Mouse (Mus musculus) limb, embryonic 14.5 days (tissue): ENCODE results near the gene Ccdc86. TPM values are rescaled to one million over a fixed set of nuclear protein-coding genes. Genes with fewer than 3 reads are reported as not detected.

Experiments
- ATAC-seq: fragments of 200-750 bp; cut with Nextera tagmentation; 2 replicates; pipeline ENCODE4 v1.8.0; 2017; ENCODE audit warnings: low read depth, moderate number of reproducible peaks, moderate TSS enrichment; ENCODE audit not compliant: low FRiP score
- DNase-seq: peaks from one replicate; pipeline ENCODE4 v3.0.0-alpha.2; 2015; ENCODE audit warnings: low spot score
- H3K27ac ChIP-seq: fragments of 300-500 bp; sonication (generic); replicated peaks from 2 replicates; pipeline ENCODE4 v1.5.1; 2014; ENCODE audit warnings: low read depth, mild to moderate bottlenecking, low read length, moderate library complexity, mixed read lengths
- H3K27me3 ChIP-seq: fragments of 300-500 bp; sonication (generic); 2 replicates; pipeline ENCODE4 v1.6.1; 2014; ENCODE audit warnings: low read length, mixed read lengths; ENCODE audit not compliant: control insufficient read depth, insufficient read depth
- H3K36me3 ChIP-seq: fragments of 300-500 bp; sonication (generic); 2 replicates; pipeline ENCODE4 v1.6.1; 2014; ENCODE audit warnings: mild to moderate bottlenecking, low read length, moderate library complexity, mixed read lengths; ENCODE audit not compliant: control insufficient read depth, insufficient read depth
- H3K4me1 ChIP-seq: fragments of 300-500 bp; sonication (generic); 2 replicates; pipeline ENCODE4 v1.6.1; 2014; ENCODE audit warnings: antibody characterized with exemption, low read length, mixed read lengths; ENCODE audit not compliant: control insufficient read depth, insufficient read depth
- H3K4me2 ChIP-seq: fragments of 300-500 bp; sonication (generic); replicated peaks from 2 replicates; pipeline ENCODE4 v1.6.1; 2014; ENCODE audit warnings: low read depth, mild to moderate bottlenecking, low read length, moderate library complexity; ENCODE audit not compliant: severe bottlenecking
- H3K4me3 ChIP-seq: fragments of 300-500 bp; sonication (generic); replicated peaks from 2 replicates; pipeline ENCODE4 v1.5.1; 2014; ENCODE audit warnings: low read length
- H3K9ac ChIP-seq: fragments of 300-500 bp; sonication (generic); 2 replicates; pipeline ENCODE4 v1.6.1; 2014; ENCODE audit warnings: mild to moderate bottlenecking, low read depth, low read length, moderate library complexity; ENCODE audit not compliant: severe bottlenecking
- H3K9me3 ChIP-seq: fragments of 300-500 bp; sonication (generic); 2 replicates; pipeline ENCODE4 v1.6.1; 2016; ENCODE audit warnings: low read length; ENCODE audit not compliant: control insufficient read depth
- POLR2A ChIP-seq: fragments of 200-500 bp; IDR thresholded peaks from 2 replicates; pipeline ENCODE4 v1.8.0; 2012; ENCODE audit warnings: inconsistent platforms, mild to moderate bottlenecking, moderate library complexity, borderline replicate concordance; ENCODE audit not compliant: insufficient read depth, insufficient read length; ENCODE audit errors: extremely low read depth
- WGBS: fragments of 180-500 bp; shearing (Covaris S2); extraction: QIAGEN DNeasy Blood & Tissue Kit; methylation state at CpG from one replicate; pipeline ENCODE4 v1.1.7; 2014; 5-methylcytosine and 5-hydroxymethylcytosine counted together
- polyA plus RNA-seq, 2 experiments: library from polyadenylated mRNA; depleted of rRNA in 1 of 2; stranded (reverse) in 1 of 2; unstranded in 1 of 2; fragments of >200 nt; fragmentation: Nextera tagmentation in 1 of 2; extraction: Ambion mirVana in 1 of 2; gene quantifications; 2 replicates each; pipeline versions ENCODE4 v1.2.1 to v1.2.3; 2012 to 2014

Ccdc86 gene
- polyA plus RNA-seq, 2 experiments, result 10.3 to 22.4 TPM

GRCm38 (mm10) chr19:10920532-10920931 is 28.5 kb downstream of the Ccdc86 start, which contains the start of gene Zp1:
Gene Zp1, minus strand, starts transcription at chr19:10920632.
- H3K4me3 ChIP-seq, result no peak within 1 kb of the TSS
- no peak within 1 kb of the TSS for H3K27ac ChIP-seq
- no peak for DNase-seq
- H3K9me3 ChIP-seq, result no peaks in the 10 kb centered on the region
- no peak within 1 kb of the TSS for H3K4me2 ChIP-seq
- 65% methylated on average over 2 of the region's 2 CpGs for WGBS
- no peak for ATAC-seq
- H3K4me1 ChIP-seq, result 0 out of 2 replicates have a peak, but pooled peaks cover 4% of the 10 kb centered on the region
- no peaks in the 10 kb centered on the region for H3K27me3 ChIP-seq
- no peaks in the 10 kb centered on the region for H3K36me3 ChIP-seq
- no peak for TF ChIP-seq POLR2A
- no peak within 1 kb of the TSS for H3K9ac ChIP-seq

- Histone ChIP-seq H3K27ac (no peak overlapping the region), H3K27me3 (no peaks in the 10 kb centered on the region), H3K9me3 (no peaks in the 10 kb centered on the region), H3K4me3 (no peak overlapping the region), H3K4me2 (no peak overlapping the region), H3K4me1 (no peaks in the 10 kb centered on the region), H3K9ac (no peak overlapping the region), H3K36me3 (no peaks in the 10 kb centered on the region)
- no peak for ATAC-seq
- no peak for TF ChIP-seq POLR2A
- DNase-seq, result no peak
- WGBS, result 86% methylated on average over 10 of the region's 10 CpGs
These were observed 30.6 kb downstream of the Ccdc86 start for GRCm38 (mm10) chr19:10918321-10918991.

GRCm38 (mm10) chr19:10916506-10916905 is 32.6 kb downstream of the Ccdc86 start:
- Histone ChIP-seq H3K36me3 (no peaks in the 10 kb centered on the region), H3K9ac (no peak overlapping the region), H3K27ac (no peak overlapping the region), H3K27me3 (no peaks in the 10 kb centered on the region), H3K9me3 (no peaks in the 10 kb centered on the region), H3K4me1 (no peaks in the 10 kb centered on the region), H3K4me2 (no peak overlapping the region), H3K4me3 (no peak overlapping the region)
- DNase-seq, result no peak
- no peak for TF ChIP-seq POLR2A
- 62% methylated on average over 5 of the region's 5 CpGs for WGBS
- no peak for ATAC-seq

- TF ChIP-seq POLR2A, result no peak
- no peak overlapping the region for H3K9ac ChIP-seq
- no peaks in the 10 kb centered on the region for H3K9me3 ChIP-seq
- ATAC-seq (no peak), DNase-seq (no peak)
- peaks cover 4% of the 10 kb centered on the region; the same call in 1 of the 2 replicates for H3K4me1 ChIP-seq
- no peak overlapping the region for H3K27ac ChIP-seq
- 38% methylated on average over 2 of the region's 2 CpGs for WGBS
- no peak overlapping the region for H3K4me3 ChIP-seq
- no peak overlapping the region for H3K4me2 ChIP-seq
- no peaks in the 10 kb centered on the region for H3K36me3 ChIP-seq
- no peaks in the 10 kb centered on the region for H3K27me3 ChIP-seq
These were observed 34.2 kb downstream of the Ccdc86 start for GRCm38 (mm10) chr19:10914870-10915269.

- H3K9me3 ChIP-seq, result no peaks in the 10 kb centered on the region
- no peak overlapping the region for H3K4me2 ChIP-seq
- peaks cover 7% of the 10 kb centered on the region for H3K4me1 ChIP-seq
- no peaks in the 10 kb centered on the region for H3K27me3 ChIP-seq
- ATAC-seq (no peak), DNase-seq (no peak)
- WGBS, result 62% methylated on average over 7 of the region's 7 CpGs
- H3K4me3 ChIP-seq, result no peak overlapping the region
- H3K36me3 ChIP-seq, result no peaks in the 10 kb centered on the region
- no peak for TF ChIP-seq POLR2A
- no peak overlapping the region for H3K27ac ChIP-seq
- H3K9ac ChIP-seq, result no peak overlapping the region
These were observed 34.8 kb downstream of the Ccdc86 start for GRCm38 (mm10) chr19:10914291-10914690.
